Mouse (Mus musculus) inflammation-experienced regulatory T-cells, adult 6 months (primary cell): ENCODE data around the gene Nckap5. TPM values are rescaled to one million over a fixed set of nuclear protein-coding genes. Genes with fewer than 3 reads are reported as not detected.
"Not testable (repeated sequence)": the region's sequence is repeated elsewhere in the genome, so short reads cannot be mapped to it uniquely, and the experiment has no call there.

Experiments used
- ATAC-seq: one replicate; pipeline ENCODE4 v1.8.0; 2017
- polyA plus RNA-seq, 3 experiments: library from polyadenylated mRNA; unstranded; fragments of 100-300 nt; shearing (Covaris generic); gene quantifications; one replicate each; pipeline ENCODE4 v1.2.1; 2017

Gene Nckap5
- polyA plus RNA-seq, 3 experiments from 2014 or later = 0.18 to 1.2 (median 1.1) TPM

- ATAC-seq = no peak
These were observed 678.4 kb downstream of the Nckap5 start for GRCm38 (mm10) chr1:126152217-126152616.

GRCm38 (mm10) chr1:126149966-126150365 lies 680.6 kb downstream of the Nckap5 start:
- ATAC-seq = no peak

- no peak for ATAC-seq
These were observed 694.9 kb downstream of the Nckap5 start for GRCm38 (mm10) chr1:126135717-126136116.

GRCm38 (mm10) chr1:126132316-126132715 lies 698.3 kb downstream of the Nckap5 start:
- no peak for ATAC-seq

- ATAC-seq = no peak
These were observed 701.5 kb downstream of the Nckap5 start for GRCm38 (mm10) chr1:126129129-126129528.

GRCm38 (mm10) chr1:126123111-126123510 lies 707.5 kb downstream of the Nckap5 start:
- ATAC-seq = no peak

GRCm38 (mm10) chr1:126120506-126120905 lies 710.1 kb downstream of the Nckap5 start:
- ATAC-seq = no peak

- no peak for ATAC-seq
These were observed 714.6 kb downstream of the Nckap5 start for GRCm38 (mm10) chr1:126116034-126116433.

- no peak for ATAC-seq
These were observed 724.8 kb downstream of the Nckap5 start for GRCm38 (mm10) chr1:126105673-126106256.

GRCm38 (mm10) chr1:126094346-126094745 lies 736.3 kb downstream of the Nckap5 start:
- ATAC-seq = no peak

GRCm38 (mm10) chr1:126091979-126092378 lies 738.6 kb downstream of the Nckap5 start:
- ATAC-seq = not testable (repeated sequence)

- no peak for ATAC-seq
These were observed 743.4 kb downstream of the Nckap5 start for GRCm38 (mm10) chr1:126087181-126087580.

GRCm38 (mm10) chr1:126076312-126076711 lies 754.3 kb downstream of the Nckap5 start:
- ATAC-seq = no peak

- no peak for ATAC-seq
These were observed 759.7 kb downstream of the Nckap5 start for GRCm38 (mm10) chr1:126070861-126071260.

GRCm38 (mm10) chr1:126051491-126051890 lies 779.1 kb downstream of the Nckap5 start:
- ATAC-seq = no peak

GRCm38 (mm10) chr1:126042886-126043285 lies 787.7 kb downstream of the Nckap5 start:
- no peak for ATAC-seq

- ATAC-seq = no peak
These were observed 803.1 kb downstream of the Nckap5 start for GRCm38 (mm10) chr1:126027536-126027935.

GRCm38 (mm10) chr1:126024518-126024917 lies 806.1 kb downstream of the Nckap5 start:
- no peak for ATAC-seq

- no peak for ATAC-seq
These were observed 807.6 kb downstream of the Nckap5 start for GRCm38 (mm10) chr1:126022959-126023358.

- ATAC-seq = not testable (repeated sequence)
These were observed 811.9 kb downstream of the Nckap5 start for GRCm38 (mm10) chr1:126018654-126019053.

GRCm38 (mm10) chr1:126011661-126012091 lies 818.9 kb downstream of the Nckap5 start:
- ATAC-seq = no peak

GRCm38 (mm10) chr1:126007571-126007970 lies 823.0 kb downstream of the Nckap5 start:
- no peak for ATAC-seq

- no peak for ATAC-seq
These were observed 824.9 kb downstream of the Nckap5 start for GRCm38 (mm10) chr1:126005672-126006071.

GRCm38 (mm10) chr1:125996540-125996939 lies 834.1 kb downstream of the Nckap5 start:
- ATAC-seq = no peak

- no peak for ATAC-seq
These were observed 842.8 kb downstream of the Nckap5 start for GRCm38 (mm10) chr1:125987803-125988202.
